Mouse (Mus musculus) myocyte (in vitro differentiated cells): ENCODE results near the gene Zscan4-ps3. TPM values are rescaled to one million over a fixed set of nuclear protein-coding genes. Genes with fewer than 3 reads are reported as not detected.
"Not testable (repeated sequence)": the region's sequence is repeated elsewhere in the genome, so short reads cannot be mapped to it uniquely, and the experiment has no call there.

Experiments
- H3K27me3 ChIP-seq: one replicate; pipeline ENCODE4 v1.6.1; 2011; ENCODE audit not compliant: control insufficient read depth, insufficient read depth, insufficient read length
- H3K36me3 ChIP-seq: one replicate; pipeline ENCODE4 v1.6.1; 2011; ENCODE audit not compliant: control insufficient read depth, insufficient read depth
- H3K4me2 ChIP-seq: one replicate; pipeline ENCODE4 v1.6.1; 2011; ENCODE audit warnings: low read depth, control low read depth
- H3K4me3 ChIP-seq: one replicate; pipeline ENCODE4 v1.5.1; 2011; ENCODE audit warnings: mild to moderate bottlenecking, control low read depth, moderate library complexity
- H3K79me2 ChIP-seq: one replicate; pipeline ENCODE4 v1.6.1; 2011; ENCODE audit not compliant: control insufficient read depth, insufficient read depth
- H3ac ChIP-seq: one replicate; pipeline ENCODE4 v1.6.1; 2011; ENCODE audit not compliant: control insufficient read depth, insufficient read length
- polyA plus RNA-seq: library from polyadenylated mRNA; unstranded; fragments of >200 nt; fragmentation: generic; extraction: Trizol; gene quantifications from one replicate; pipeline ENCODE4 v1.2.1, GENCODE M21; 2012; ENCODE audit warnings: missing spikeins

Zscan4-ps3 gene
- polyA plus RNA-seq: 0.02 TPM

- not testable (repeated sequence) for H3ac ChIP-seq, H3K79me2 ChIP-seq, H3K4me3 ChIP-seq, H3K4me2 ChIP-seq, H3K36me3 ChIP-seq, H3K27me3 ChIP-seq
Observed at GRCm38 (mm10) chr7:11609008-11609407, at the start of gene Zscan4-ps3. TSS of gene Zscan4-ps3 (plus strand) at chr7:11609308.

- not testable (repeated sequence) for H3K36me3 ChIP-seq, H3K27me3 ChIP-seq, H3K4me3 ChIP-seq, H3K4me2 ChIP-seq, H3ac ChIP-seq, H3K79me2 ChIP-seq
Observed at GRCm38 (mm10) chr7:11617082-11617481, 8.0 kb downstream of the Zscan4-ps3 start.

Other genes starting within 250 kb of the Zscan4-ps3 start
- not detected for gene Zscan4f, start 211.4 kb upstream of the Zscan4-ps3 start, polyA plus RNA-seq
- gene Zscan4-ps2, start 95.0 kb upstream of the Zscan4-ps3 start, polyA plus RNA-seq: not detected
- gene Vmn1r72, start 70.8 kb downstream of the Zscan4-ps3 start, polyA plus RNA-seq: not detected
- not detected for gene Vmn1r73, start 121.0 kb downstream of the Zscan4-ps3 start, polyA plus RNA-seq
- gene Vmn1r74, start 224.7 kb downstream of the Zscan4-ps3 start, polyA plus RNA-seq: not detected